Mouse (Mus musculus): ENCODE data around the gene Mmp1b. TPM values are rescaled to one million over a fixed set of nuclear protein-coding genes. Genes with fewer than 3 reads are reported as not detected.

The Mmp1b gene
- polyA plus RNA-seq, 1 experiment from 2014 or later, result not detected

DNA sequence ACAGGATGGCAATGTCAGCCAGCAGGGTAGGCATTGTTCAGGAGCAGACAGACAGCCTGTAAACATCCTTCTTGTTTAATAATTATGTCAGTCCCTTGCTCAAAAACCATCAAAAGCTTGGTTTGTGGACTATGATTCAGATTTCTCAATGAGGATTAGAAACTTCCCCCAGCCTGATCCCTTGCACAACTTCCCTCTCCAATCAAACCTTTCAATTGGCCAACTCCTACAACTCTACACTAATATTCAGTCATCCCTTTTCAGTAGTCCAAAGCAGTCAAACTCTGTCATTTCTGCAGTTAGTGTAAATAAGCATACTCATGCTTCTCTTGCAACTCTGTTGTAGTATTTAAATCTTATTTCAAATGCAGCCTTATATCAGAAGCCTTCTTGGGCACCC is 56.0 kb downstream of the Mmp1b start:
- TF ChIP-seq CTCF (IDR thresholded peaks at IDR 0.05; ENCODE audit: low read depth), result no peak
- ATAC-seq (ENCODE audit: insufficient read depth) (no peak), DNase-seq (no peak)
- no peaks in the 10 kb centered on the region for H3K9me3 ChIP-seq (ENCODE audit: low read depth, low read length)
- no peak overlapping the region for H3K4me2 ChIP-seq
- no peak overlapping the region for H3K4me3 ChIP-seq (ENCODE audit: low read depth, low read length)
- no peaks in the 10 kb centered on the region for H3K36me3 ChIP-seq (ENCODE audit: insufficient read depth)
- H3K4me1 ChIP-seq (ENCODE audit: insufficient read depth), result no peaks in the 10 kb centered on the region
- H3K27ac ChIP-seq (ENCODE audit: low read depth), result no peak overlapping the region
- H3K9ac ChIP-seq, result no peak overlapping the region
- no peaks in the 10 kb centered on the region for H3K27me3 ChIP-seq (ENCODE audit: insufficient read depth, low read length)

Other genes with a start within 250 kb of the Mmp1b start
- gene Dync2h1, start 203.6 kb downstream of the Mmp1b start, polyA plus RNA-seq (2014; fragmentation: Nextera tagmentation; extraction: Ambion mirVana), result 16.0 and 16.5 TPM in 2 replicates
- gene Dcun1d5, start 203.5 kb downstream of the Mmp1b start, polyA plus RNA-seq (2014; fragmentation: Nextera tagmentation; extraction: Ambion mirVana), result 135 TPM in 2 replicates
- gene Mmp13, start 115.5 kb downstream of the Mmp1b start, polyA plus RNA-seq (2014; fragmentation: Nextera tagmentation; extraction: Ambion mirVana), result not detected in 2 replicates
- gene Mmp12, start 43.7 kb downstream of the Mmp1b start, polyA plus RNA-seq (2014; fragmentation: Nextera tagmentation; extraction: Ambion mirVana), result 0.50 TPM in 1 of 2 replicates, not detected in the other
- not detected in 2 replicates for gene Mmp3, start 57.8 kb upstream of the Mmp1b start, polyA plus RNA-seq (2014; fragmentation: Nextera tagmentation; extraction: Ambion mirVana)
- gene Mmp10, start 114.3 kb upstream of the Mmp1b start, polyA plus RNA-seq (2014; fragmentation: Nextera tagmentation; extraction: Ambion mirVana), result not detected in 2 replicates
- 0.24 and 0.69 TPM in 2 replicates for gene Mmp8, start 170.4 kb upstream of the Mmp1b start, polyA plus RNA-seq (2014; fragmentation: Nextera tagmentation; extraction: Ambion mirVana)
- not detected in 2 replicates for gene Mmp27, start 183.3 kb upstream of the Mmp1b start, polyA plus RNA-seq (2014; fragmentation: Nextera tagmentation; extraction: Ambion mirVana)
- not detected in 2 replicates for gene Mmp20, start 240.2 kb upstream of the Mmp1b start, polyA plus RNA-seq (2014; fragmentation: Nextera tagmentation; extraction: Ambion mirVana)

Data from lung, embryonic 14.5 days (tissue).